Mouse (Mus musculus): ENCODE measurements at regions not wholly inside any gene's neighbourhood (a gene's known extent, or its start where the extent isn't known, plus 50 kb on each side); places are given as distances from the start of the nearest gene placed in this dataset.

- TF ChIP-seq CTCF (IDR thresholded peaks at IDR 0.05; ENCODE audit: low read depth, low read length) = no peak
- no peak for TF ChIP-seq POLR2A (IDR thresholded peaks at IDR 0.05; ENCODE audit: borderline replicate concordance, low read depth, low read length)
Observed at GRCm38 (mm10) chr13:31397246-31397645, 158.7 kb upstream of the Foxq1 start.

All from bone marrow macrophage, adult 2 months (primary cell).